Mouse (Mus musculus): Measurements from ENCODE around the gene Dnajb11. TPM values are rescaled to one million over a fixed set of nuclear protein-coding genes. Genes with fewer than 3 reads are reported as not detected.

The Dnajb11 gene
- total and polyA plus RNA-seq, 3 experiments, result 25.1 to 121 (median 44.4) TPM

GRCm38 (mm10) chr16:22922433-22922832 lies 64.8 kb downstream of the Dnajb11 start:
- Histone ChIP-seq H3K36me3 (replicated peaks) (no peaks in the 10 kb centered on the region), H3K4me1 (ENCODE audit: insufficient read depth, low read depth, low read length) (peaks cover 8% of the 10 kb centered on the region), H3K9me3 (replicated peaks) (no peaks in the 10 kb centered on the region), H3K4me3 (ENCODE audit: low read depth, low read length) (no peak overlapping the region), H3K27me3 (ENCODE audit: insufficient read depth, low read length) (no peaks in the 10 kb centered on the region; the same call in 1 of the 2 replicates)
- TF ChIP-seq GATA2 (IDR thresholded peaks at IDR 0.05; ENCODE audit: borderline replicate concordance, low read depth, low read length) (no peak), GATA1 (IDR thresholded peaks at IDR 0.05; ENCODE audit: borderline replicate concordance, low read length) (no peak), CTCF (IDR thresholded peaks at IDR 0.05; ENCODE audit: low read depth, low read length) (no peak), POLR2AphosphoS5 (IDR thresholded peaks at IDR 0.05; ENCODE audit: insufficient replicate concordance, low read depth, low read length) (no peak), TAL1 (conservative IDR thresholded peaks at IDR 0.05; ENCODE audit: low read depth, low read length) (no peak)
- ATAC-seq (ENCODE audit: extremely low read depth, insufficient number of reproducible peaks, low FRiP score, poor library complexity, severe bottlenecking) (no peak), DNase-seq (ENCODE audit: low spot score) (no peak)

Other genes starting within 250 kb of the Dnajb11 start
- gene Dgkg, start 200.6 kb upstream of the Dnajb11 start, total RNA-seq (2014; fragmentation: Nextera tagmentation), result not detected in 2 replicates
- 0.12 and 0.33 TPM in 2 replicates for gene Dgkg, start 200.6 kb upstream of the Dnajb11 start, total RNA-seq (2017)
- not detected in 2 replicates for gene Dgkg, start 200.6 kb upstream of the Dnajb11 start, polyA plus RNA-seq (2012)
- not detected in 2 replicates for gene Crygs, start 46.3 kb upstream of the Dnajb11 start, total RNA-seq (2014; fragmentation: Nextera tagmentation)
- 0.16 and 0.17 TPM in 2 replicates for gene Crygs, start 46.3 kb upstream of the Dnajb11 start, total RNA-seq (2017)
- not detected in 2 replicates for gene Crygs, start 46.3 kb upstream of the Dnajb11 start, polyA plus RNA-seq (2012)
- 31.6 and 38.8 TPM in 2 replicates for gene Tbccd1, start 176 bp upstream of the Dnajb11 start, total RNA-seq (2014; fragmentation: Nextera tagmentation)
- 43.9 and 46.1 TPM in 2 replicates for gene Tbccd1, start 176 bp upstream of the Dnajb11 start, total RNA-seq (2017)
- gene Tbccd1, start 176 bp upstream of the Dnajb11 start, polyA plus RNA-seq (2012), result 1.8 and 2.4 TPM in 2 replicates
- 2.7 and 4.4 TPM in 2 replicates for gene Ahsg, start 33.4 kb downstream of the Dnajb11 start, total RNA-seq (2014; fragmentation: Nextera tagmentation)
- gene Ahsg, start 33.4 kb downstream of the Dnajb11 start, total RNA-seq (2017), result 0.38 and 0.52 TPM in 2 replicates
- 0.11 and 0.15 TPM in 2 replicates for gene Ahsg, start 33.4 kb downstream of the Dnajb11 start, polyA plus RNA-seq (2012)
- 4.6 and 5.1 TPM in 2 replicates for gene Fetub, start 60.5 kb downstream of the Dnajb11 start, total RNA-seq (2014; fragmentation: Nextera tagmentation)
- 1.7 and 2.1 TPM in 2 replicates for gene Fetub, start 60.5 kb downstream of the Dnajb11 start, total RNA-seq (2017)
- 0.66 and 0.92 TPM in 2 replicates for gene Fetub, start 60.5 kb downstream of the Dnajb11 start, polyA plus RNA-seq (2012)
- gene Hrg, start 93.2 kb downstream of the Dnajb11 start, total RNA-seq (2014; fragmentation: Nextera tagmentation), result not detected in 2 replicates
- not detected in 2 replicates for gene Hrg, start 93.2 kb downstream of the Dnajb11 start, total RNA-seq (2017)
- not detected in 2 replicates for gene Hrg, start 93.2 kb downstream of the Dnajb11 start, polyA plus RNA-seq (2012)
- gene Kng2, start 171.6 kb downstream of the Dnajb11 start, total RNA-seq (2014; fragmentation: Nextera tagmentation), result not detected in 2 replicates
- 0.17 TPM in 1 of 2 replicates, not detected in the other for gene Kng2, start 171.6 kb downstream of the Dnajb11 start, total RNA-seq (2017)
- not detected in 2 replicates for gene Kng2, start 171.6 kb downstream of the Dnajb11 start, polyA plus RNA-seq (2012)
- not detected in 2 replicates for gene Kng1, start 200.0 kb downstream of the Dnajb11 start, total RNA-seq (2014; fragmentation: Nextera tagmentation)
- 0.12 TPM in 1 of 2 replicates, not detected in the other for gene Kng1, start 200.0 kb downstream of the Dnajb11 start, total RNA-seq (2017)
- not detected in 2 replicates for gene Kng1, start 200.0 kb downstream of the Dnajb11 start, polyA plus RNA-seq (2012)
- gene Eif4a2, start 249.6 kb downstream of the Dnajb11 start, total RNA-seq (2014; fragmentation: Nextera tagmentation), result 776 and 797 TPM in 2 replicates
- gene Eif4a2, start 249.6 kb downstream of the Dnajb11 start, total RNA-seq (2017), result 849 and 913 TPM in 2 replicates
- 8.4 and 10.5 TPM in 2 replicates for gene Eif4a2, start 249.6 kb downstream of the Dnajb11 start, polyA plus RNA-seq (2012)

Data from G1E (cell line).